Mouse (Mus musculus): Measurements from ENCODE around the gene Slc35f6. TPM values are rescaled to one million over a fixed set of nuclear protein-coding genes. Genes with fewer than 3 reads are reported as not detected.

The Slc35f6 gene
- total RNA-seq, 2 experiments from 2014 or later: 5.7 to 16.7 TPM

GRCm38 (mm10) chr5:30619211-30619610, 28.5 kb upstream of the Slc35f6 start:
- ATAC-seq (replicated peaks; ENCODE audit: low FRiP score, poor library complexity, severe bottlenecking): no peak

- no peak for ATAC-seq (replicated peaks; ENCODE audit: low FRiP score, poor library complexity, severe bottlenecking)
Measured at GRCm38 (mm10) chr5:30620567-30620966, 27.2 kb upstream of the Slc35f6 start.

GRCm38 (mm10) chr5:30621211-30621790, 26.4 kb upstream of the Slc35f6 start:
- no peak for ATAC-seq (replicated peaks; ENCODE audit: low FRiP score, poor library complexity, severe bottlenecking)

- no peak for ATAC-seq (replicated peaks; ENCODE audit: low FRiP score, poor library complexity, severe bottlenecking)
Measured at GRCm38 (mm10) chr5:30621844-30622176, 25.9 kb upstream of the Slc35f6 start.

GRCm38 (mm10) chr5:30622177-30622840, 25.4 kb upstream of the Slc35f6 start:
- ATAC-seq (replicated peaks; ENCODE audit: low FRiP score, poor library complexity, severe bottlenecking): no peak

GRCm38 (mm10) chr5:30622841-30623185, 24.9 kb upstream of the Slc35f6 start:
- ATAC-seq (replicated peaks; ENCODE audit: low FRiP score, poor library complexity, severe bottlenecking): no peak

- ATAC-seq (replicated peaks; ENCODE audit: low FRiP score, poor library complexity, severe bottlenecking): no peak
Measured at GRCm38 (mm10) chr5:30623380-30623779, 24.4 kb upstream of the Slc35f6 start.

GRCm38 (mm10) chr5:30624311-30624710, 23.4 kb upstream of the Slc35f6 start:
- no peak for ATAC-seq (replicated peaks; ENCODE audit: low FRiP score, poor library complexity, severe bottlenecking)

- no peak for ATAC-seq (replicated peaks; ENCODE audit: low FRiP score, poor library complexity, severe bottlenecking)
Measured at GRCm38 (mm10) chr5:30624908-30625307, 22.8 kb upstream of the Slc35f6 start.

GRCm38 (mm10) chr5:30625379-30625778, 22.4 kb upstream of the Slc35f6 start:
- ATAC-seq (replicated peaks; ENCODE audit: low FRiP score, poor library complexity, severe bottlenecking): no peak

- no peak for ATAC-seq (replicated peaks; ENCODE audit: low FRiP score, poor library complexity, severe bottlenecking)
Measured at GRCm38 (mm10) chr5:30626331-30627105, 21.2 kb upstream of the Slc35f6 start.

- ATAC-seq (replicated peaks; ENCODE audit: low FRiP score, poor library complexity, severe bottlenecking): no peak
Measured at GRCm38 (mm10) chr5:30628511-30628910, 19.2 kb upstream of the Slc35f6 start.

GRCm38 (mm10) chr5:30630401-30630800, 17.3 kb upstream of the Slc35f6 start:
- ATAC-seq (replicated peaks; ENCODE audit: low FRiP score, poor library complexity, severe bottlenecking): no peak

GRCm38 (mm10) chr5:30632134-30632533, 15.6 kb upstream of the Slc35f6 start:
- no peak for ATAC-seq (replicated peaks; ENCODE audit: low FRiP score, poor library complexity, severe bottlenecking)

GRCm38 (mm10) chr5:30636994-30637393, 10.7 kb upstream of the Slc35f6 start:
- no peak for ATAC-seq (replicated peaks; ENCODE audit: low FRiP score, poor library complexity, severe bottlenecking)

GRCm38 (mm10) chr5:30638041-30638440, 9.7 kb upstream of the Slc35f6 start:
- ATAC-seq (replicated peaks; ENCODE audit: low FRiP score, poor library complexity, severe bottlenecking): peak; percentile 70

- ATAC-seq (replicated peaks; ENCODE audit: low FRiP score, poor library complexity, severe bottlenecking): no peak
Measured at GRCm38 (mm10) chr5:30643477-30644179, 4.1 kb upstream of the Slc35f6 start.

GRCm38 (mm10) chr5:30646036-30646435, 1.7 kb upstream of the Slc35f6 start:
- no peak for ATAC-seq (replicated peaks; ENCODE audit: low FRiP score, poor library complexity, severe bottlenecking)

GRCm38 (mm10) chr5:30647396-30647795, 337 bp upstream of the Slc35f6 start:
- ATAC-seq (replicated peaks; ENCODE audit: low FRiP score, poor library complexity, severe bottlenecking): no peak

GRCm38 (mm10) chr5:30649558-30649957, 1.8 kb downstream of the Slc35f6 start:
- no peak for ATAC-seq (replicated peaks; ENCODE audit: low FRiP score, poor library complexity, severe bottlenecking)

GRCm38 (mm10) chr5:30650756-30651155, 3.0 kb downstream of the Slc35f6 start:
- no peak for ATAC-seq (replicated peaks; ENCODE audit: low FRiP score, poor library complexity, severe bottlenecking)

Measured in erythroblast, adult 5-6 weeks (primary cell).